Mouse (Mus musculus) CH12.LX (cell line): ENCODE results near the gene Wdr4. TPM values are rescaled to one million over a fixed set of nuclear protein-coding genes. Genes with fewer than 3 reads are reported as not detected.

ENCODE experiments used
- DNase-seq: peaks from one replicate; pipeline ENCODE4 v3.0.0-alpha.2; 2013; ENCODE audit errors: extremely low read depth
- H3K27ac ChIP-seq: 2 replicates; pipeline ENCODE4 v1.5.1; 2012; ENCODE audit warnings: low read depth, mild to moderate bottlenecking, control low read depth, moderate library complexity; ENCODE audit not compliant: insufficient read depth
- H3K27me3 ChIP-seq: replicated peaks from 2 replicates; pipeline ENCODE3; 2012; ENCODE audit warnings: inconsistent platforms
- H3K36me3 ChIP-seq, 2 experiments: replicated peaks in 1 of 2; 2 replicates each; pipeline versions ENCODE3 to v1.6.1; 2012; ENCODE audit warnings: inconsistent platforms in 1 of 2, low read length in 1 of 2, mild to moderate bottlenecking in 1 of 2, mixed read lengths in 1 of 2, moderate library complexity in 1 of 2; ENCODE audit not compliant: control insufficient read depth in 1 of 2, insufficient read depth in 1 of 2
- H3K4me1 ChIP-seq, 2 experiments: 2 replicates each; pipeline ENCODE4 v1.6.1; 2012; ENCODE audit warnings: inconsistent platforms in 1 of 2, moderate library complexity in 1 of 2; ENCODE audit not compliant: insufficient read depth in 2 of 2, control insufficient read depth in 1 of 2
- H3K4me2 ChIP-seq: 2 replicates; pipeline ENCODE4 v1.6.1; 2012; ENCODE audit warnings: low read depth, mild to moderate bottlenecking, control low read depth; ENCODE audit not compliant: poor library complexity, insufficient read depth, severe bottlenecking
- H3K4me3 ChIP-seq, 3 experiments: fragments of 150-350 bp in 1 of 3; sonication (generic) in 1 of 3; replicated peaks in 1 of 3; 2 replicates each; pipeline versions ENCODE3 to v1.5.1; 2011 to 2012; ENCODE audit warnings: low read depth in 2 of 3, low read length in 2 of 3, mild to moderate bottlenecking in 2 of 3, moderate library complexity in 2 of 3, control low read depth in 1 of 3, improper control_type of control experiment in 1 of 3, inconsistent platforms in 1 of 3, mixed read lengths in 1 of 3; ENCODE audit not compliant: poor library complexity in 1 of 3
- H3K79me2 ChIP-seq: replicated peaks from 2 replicates; pipeline ENCODE4 v1.6.1; 2012; ENCODE audit warnings: mild to moderate bottlenecking, moderate library complexity; ENCODE audit not compliant: control insufficient read depth, poor library complexity, insufficient read depth, severe bottlenecking; ENCODE audit errors: extremely low read depth
- H3K9ac ChIP-seq: 2 replicates; pipeline ENCODE4 v1.6.1; 2012; ENCODE audit warnings: low read depth, mild to moderate bottlenecking, control low read depth, moderate library complexity; ENCODE audit not compliant: insufficient read depth
- H3K9me3 ChIP-seq: replicated peaks from 2 replicates; pipeline ENCODE3; 2012; ENCODE audit warnings: low read length, inconsistent platforms, mixed read lengths
- BHLHE40 ChIP-seq: IDR thresholded peaks from 2 replicates; pipeline ENCODE4 v1.6.1; 2011; ENCODE audit warnings: mild to moderate bottlenecking, low read depth, low read length, improper control_type of control experiment
- CHD1 ChIP-seq: IDR thresholded peaks from 2 replicates; pipeline ENCODE4 v1.6.1; 2012; ENCODE audit warnings: low read depth, low read length, improper control_type of control experiment, inconsistent platforms
- CHD2 ChIP-seq: IDR thresholded peaks from 2 replicates; pipeline ENCODE4 v1.6.1; 2011; ENCODE audit warnings: low read length, improper control_type of control experiment
- E2F4 ChIP-seq: IDR thresholded peaks from 2 replicates; pipeline ENCODE4 v1.6.1; 2011; ENCODE audit warnings: low read depth, low read length, improper control_type of control experiment; ENCODE audit not compliant: insufficient replicate concordance
- ELF1 ChIP-seq: IDR thresholded peaks from 2 replicates; pipeline ENCODE4 v1.6.1; 2014; ENCODE audit warnings: low read depth, mild to moderate bottlenecking, inconsistent platforms, low read length, improper control_type of control experiment
- GABPA ChIP-seq: IDR thresholded peaks from 2 replicates; pipeline ENCODE4 v1.6.1; 2012; ENCODE audit warnings: low read depth, low read length, improper control_type of control experiment, inconsistent platforms; ENCODE audit not compliant: insufficient replicate concordance
- IRF4 ChIP-seq: IDR thresholded peaks from 2 replicates; pipeline ENCODE4 v1.6.1; 2014; ENCODE audit warnings: low read depth, mild to moderate bottlenecking, inconsistent platforms, low read length, improper control_type of control experiment
- MAFK ChIP-seq: IDR thresholded peaks from 2 replicates; pipeline ENCODE4 v1.6.1; 2011; ENCODE audit warnings: low read length, improper control_type of control experiment; ENCODE audit not compliant: insufficient replicate concordance
- SMC3 ChIP-seq: IDR thresholded peaks from 2 replicates; pipeline ENCODE4 v1.6.1; 2011; ENCODE audit warnings: low read depth, low read length, improper control_type of control experiment
- UBTF ChIP-seq: IDR thresholded peaks from 2 replicates; pipeline ENCODE4 v1.6.1; 2012; ENCODE audit warnings: low read depth, mild to moderate bottlenecking, inconsistent platforms, low read length, improper control_type of control experiment, moderate library complexity
- ZC3H11A ChIP-seq: IDR thresholded peaks from 2 replicates; pipeline ENCODE4 v1.6.1; 2012; ENCODE audit warnings: low read depth, mild to moderate bottlenecking, inconsistent platforms, low read length, improper control_type of control experiment
- ZKSCAN1 ChIP-seq: IDR thresholded peaks from 2 replicates; pipeline ENCODE4 v1.6.1; 2012; ENCODE audit warnings: low read depth, inconsistent platforms, low read length, improper control_type of control experiment, borderline replicate concordance
- ZMIZ1 ChIP-seq: IDR thresholded peaks from 2 replicates; pipeline ENCODE4 v1.6.1; 2012; ENCODE audit warnings: low read depth, mild to moderate bottlenecking, inconsistent platforms, low read length, improper control_type of control experiment
- dilution Hi-C: fragments of 300-500 bp; cut with MboI; formaldehyde crosslinking; loops from 2 replicates; pipeline ENCODE4 v1.14.3; 2020; ENCODE audit warnings: low sequenced_read_pairs; ENCODE audit not compliant: extremely low pct_unique_long_range_greater_than_20kb, extremely low pct_ligation_motif_present
- in situ Hi-C: fragments of 300-500 bp; cut with MboI; formaldehyde crosslinking; loops from 3 replicates; pipeline ENCODE4 v1.14.3; 2019; ENCODE audit warnings: low sequenced_read_pairs, low pct_ligation_motif_present, low pct_unique_long_range_greater_than_20kb, mixed read lengths
- polyA plus RNA-seq: library from polyadenylated mRNA; unstranded; fragments of >175 nt; gene quantifications from 2 replicates; pipeline ENCODE4 v1.2.1, GENCODE M21; 2012; ENCODE audit warnings: low read depth; ENCODE audit not compliant: insufficient read length
- total RNA-seq, 2 experiments: library from RNA; depleted of rRNA; stranded (reverse); fragments of 300-350 nt in 1 of 2; fragments of >200 nt in 1 of 2; gene quantifications; 2 replicates each; pipeline ENCODE4 v1.2.3; 2012 to 2014

The Wdr4 gene
- total and polyA plus RNA-seq, 3 experiments: 48.3 to 56.2 (median 51.4) TPM

DNA sequence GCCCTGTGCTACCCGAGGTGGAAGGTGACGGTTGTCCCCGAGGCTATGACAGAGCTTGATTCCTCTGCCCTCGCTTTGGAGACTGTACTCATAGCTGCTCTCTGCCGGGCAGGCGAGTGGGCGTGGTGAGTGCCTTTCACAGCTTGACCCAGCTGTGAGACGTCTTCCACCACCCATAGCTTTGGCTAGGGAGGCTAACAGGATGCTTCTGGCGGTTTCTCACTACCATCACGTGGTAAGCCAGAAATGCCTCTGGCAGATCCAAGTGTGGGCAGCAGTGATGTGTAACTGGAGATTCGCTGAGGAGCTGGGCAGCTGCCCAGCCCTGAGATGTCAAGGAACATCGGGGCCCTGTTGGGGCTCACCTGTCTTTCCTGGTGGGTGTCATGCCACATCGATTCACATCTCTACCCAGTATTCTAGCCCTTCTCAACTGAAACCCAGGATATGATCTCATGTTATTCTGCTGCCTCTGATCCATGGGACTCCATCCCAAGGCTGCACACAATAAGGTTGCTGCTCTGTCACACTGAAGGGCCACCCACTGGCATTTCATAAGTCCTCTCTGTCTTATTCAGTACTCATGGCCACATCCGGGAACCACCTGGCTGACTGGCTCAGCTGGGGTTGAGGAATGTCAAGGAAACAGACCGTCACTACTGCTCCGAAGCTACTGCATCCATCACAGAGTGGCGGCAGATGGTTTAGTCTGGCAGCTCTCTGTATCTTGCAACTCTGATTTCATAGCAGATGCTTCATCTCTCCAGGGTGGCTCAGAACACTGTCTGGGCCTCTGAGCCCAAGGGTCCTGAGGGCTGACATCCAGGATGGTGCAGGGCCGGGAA lies 62.8 kb downstream of the Wdr4 start:
- in situ Hi-C loops (loop anchor here (5.0 kb wide), 1 partner anchor 35 kb away; no protein-coding TSS in a partner anchor), dilution Hi-C loops (no loop called here)
- Histone ChIP-seq H3K36me3 (no peaks in the 10 kb centered on the region), H3K27me3 (peaks cover 52% of the 10 kb centered on the region), H3K4me1 (peaks cover 10 to 26% of the 10 kb centered on the region in 2 experiments), H3K79me2 (no peaks in the 10 kb centered on the region), H3K9ac (no peak overlapping the region), H3K4me2 (no peak overlapping the region), H3K4me3 (no peak overlapping the region), H3K9me3 (no peaks in the 10 kb centered on the region), H3K27ac (no peak overlapping the region)
- no peak for DNase-seq
- no peak for TF ChIP-seq CHD2
- no peak for TF ChIP-seq ZMIZ1
- no peak for TF ChIP-seq E2F4
- no peak for TF ChIP-seq ELF1
- no peak for TF ChIP-seq GABPA
- TF ChIP-seq CHD1: no peak
- TF ChIP-seq SMC3: no peak
- TF ChIP-seq UBTF: no peak
- no peak for TF ChIP-seq IRF4
- TF ChIP-seq MAFK: no peak
- TF ChIP-seq ZKSCAN1: no peak
- no peak for TF ChIP-seq BHLHE40
- no peak for TF ChIP-seq ZC3H11A

DNA sequence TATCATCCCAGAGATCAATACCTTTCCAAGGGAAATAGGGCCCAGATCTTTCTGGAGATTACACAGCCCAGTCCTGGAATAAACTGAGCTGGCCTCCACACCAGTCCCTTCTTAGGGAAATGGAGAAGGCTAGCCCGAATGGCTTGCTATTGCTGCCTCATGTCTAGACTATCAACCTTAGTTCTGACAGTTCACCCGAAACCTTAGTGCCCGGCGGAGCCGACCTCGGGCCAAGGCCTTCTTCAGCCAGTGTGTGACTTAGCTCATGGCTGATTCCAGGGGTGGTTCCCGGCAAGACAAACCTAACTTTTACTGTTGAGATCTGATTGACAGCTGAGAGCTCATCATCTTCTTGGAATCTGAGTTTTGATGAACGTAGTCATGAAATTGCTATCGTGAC lies 65.7 kb downstream of the Wdr4 start:
- dilution Hi-C loops: no loop called here

More for the DNA sequence above, 65.7 kb downstream of the Wdr4 start:
- H3K4me3 ChIP-seq: no peak overlapping the region
- no peaks in the 10 kb centered on the region for H3K9me3 ChIP-seq
- peaks cover 45% of the 10 kb centered on the region for H3K27me3 ChIP-seq
- no peaks in the 10 kb centered on the region for H3K36me3 ChIP-seq
- DNase-seq: no peak
- H3K9ac ChIP-seq: no peak overlapping the region
- TF ChIP-seq SMC3 (no peak), MAFK (no peak)
- no peaks in the 10 kb centered on the region for H3K79me2 ChIP-seq
- H3K4me1 ChIP-seq: peaks cover 10 to 32% of the 10 kb centered on the region in 2 experiments
- in situ Hi-C loops: no loop called here
- no peak overlapping the region; the same call in 1 of the 2 replicates for H3K4me2 ChIP-seq
- no peak overlapping the region for H3K27ac ChIP-seq
